14 mouse cellular contexts compared by ENCODE assay signal in genomic region chr9:78212341-78213049, GRCm38 (mm10). TPM values are rescaled to one million over a fixed set of nuclear protein-coding genes. Genes with fewer than 3 reads are reported as not detected.
DNase-seq lines count a peak whose midpoint lies in the region; TF ChIP-seq lines count a peak whose summit lies in the region.
"Had no signal": no experiment of that assay in that cellular context is flagged by ENCODE, and none has a peak within 500 bp of the region (broad histone marks: within the 10 kb centered on the region; RNA-seq: fewer than 3 reads in every experiment).

No protein-coding gene starts in this region.

- TF ChIP-seq CTCF in MEL (IDR thresholded peaks at IDR 0.05 in 2 of 3, conservative IDR thresholded peaks at IDR 0.05 in 1 of 3; ENCODE audit: control insufficient read depth in 1 of 3, insufficient read depth in 1 of 3, low read depth in 2 of 3, low read length in 3 of 3, poor library complexity in 1 of 3, severe bottlenecking in 1 of 3), result no peak

- peaks cover 5 to 11% of the 10 kb centered on the region in 2 experiments for H3K4me1 ChIP-seq in MEL (ENCODE audit: control insufficient read depth in 1 of 2, insufficient read depth in 2 of 2, low read length in 2 of 2)

- H3K79me2 ChIP-seq in MEL (ENCODE audit: control insufficient read depth, insufficient read depth, low read length, poor library complexity), result no peaks in the 10 kb centered on the region

- TF ChIP-seq RAD21 in MEL (IDR thresholded peaks at IDR 0.05; ENCODE audit: low read depth, low read length), result no peak

- H3K9me3 ChIP-seq in MEL (replicated peaks; ENCODE audit: insufficient read depth, low read length), result no peaks in the 10 kb centered on the region
- H3K9me3 ChIP-seq: G1E had no signal

- H3K36me3 ChIP-seq in MEL (ENCODE audit: control insufficient read depth in 1 of 2, insufficient read depth in 2 of 2, low read length in 2 of 2), result peaks cover 0 to 6% of the 10 kb centered on the region in 2 experiments; a peak in 2 of 4 replicates
- H3K36me3 ChIP-seq: G1E had no signal

- no peak overlapping the region for H3K27ac ChIP-seq in MEL (ENCODE audit: control insufficient read depth, low read depth, low read length)

- TF ChIP-seq EP300 in MEL (IDR thresholded peaks at IDR 0.05; ENCODE audit: low read depth in 1 of 2, low read length in 2 of 2), result peak; percentile 61 to 67

- no peak for TF ChIP-seq POLR2A in MEL (IDR thresholded peaks at IDR 0.05; ENCODE audit: control insufficient read depth in 1 of 2, insufficient read depth in 1 of 2, low read depth in 1 of 2, low read length in 2 of 2, poor library complexity in 1 of 2)

- peak overlapping the region; percentile 18 to 20; a peak in 3 of 4 replicates for H3K4me3 ChIP-seq in MEL (ENCODE audit: control insufficient read depth in 1 of 2, insufficient read depth in 1 of 2, low read depth in 2 of 2, low read length in 2 of 2)

- 0 out of 2 replicates have a peak overlapping the region, but pooled peaks have one; percentile 6 for H3K9ac ChIP-seq in MEL (ENCODE audit: control insufficient read depth, low read depth, low read length, poor library complexity, severe bottlenecking)

- no peaks in the 10 kb centered on the region for H3K27me3 ChIP-seq in MEL (ENCODE audit: control insufficient read depth in 1 of 2, insufficient read depth in 2 of 2, low read length in 2 of 2)

- intact Hi-C loops in heart, postnatal 14 days (cut with DNase I), result no loop called here
- intact Hi-C loops in left cerebral cortex, postnatal 4 days (cut with DNase I), result no loop called here

- peak; percentile 67 for DNase-seq in MEL (ENCODE audit: low read depth, low spot score)
- DNase-seq in NIH3T3 (ENCODE audit: low read depth), result peak; percentile 14
- peak; percentile 20 to 37 for DNase-seq in heart, postnatal 14 days
- DNase-seq in lung, postnatal 25 days (ENCODE audit: low spot score), result peak; percentile 87
- no peak for DNase-seq in right cerebral cortex, postnatal 4 days
- no peak for DNase-seq in left cerebral cortex, postnatal 4 days
- no peak for DNase-seq in right cerebral cortex, postnatal 36 days (ENCODE audit: low spot score in 2 of 2)
- DNase-seq in kidney, adult 8-10 months, result no peak
- DNase-seq: cerebellum, postnatal 25 days; gastrocnemius, postnatal 25 days; kidney, adult 2 months had no signal

TF ChIP-seq in MEL, 35 proteins besides CTCF, POLR2A, EP300 and RAD21:
- TF ChIP-seq TCF12 (IDR thresholded peaks at IDR 0.05; ENCODE audit: low read depth, low read length) (0 out of 2 replicates have a peak, but pooled peaks have one; percentile 30), MXI1 (IDR thresholded peaks at IDR 0.05; ENCODE audit: low read depth, low read length) (no peak), MAX (IDR thresholded peaks at IDR 0.05; ENCODE audit: low read length) (no peak), GATA1 (IDR thresholded peaks at IDR 0.05; ENCODE audit: low read depth, low read length) (peak; percentile 57; the same call in 1 of the 2 replicates)

RNA-seq across cellular contexts. Expression of gene Gsta1, which starts 18.0 kb away (rescaled TPM):
- not detected in 2 replicates for total RNA-seq in MEL (2012; rRNA removed)
- polyA plus RNA-seq in MEL (2012; ENCODE audit: insufficient read depth in 1 of 2, insufficient read length in 2 of 2, low read depth in 1 of 2, low replicate concordance in 2 of 2, missing spikeins in 1 of 2), result not detected
- under 1 TPM in 1 of 2 experiments, not detected in 1; 0.55 TPM for total RNA-seq in heart, postnatal 14 days (2021)
- total RNA-seq in left cerebral cortex, postnatal 4 days (2021), result not detected
- total RNA-seq: G1E; gastrocnemius, postnatal 25 days; left cerebral cortex, adult 18-20 months had no signal
- polyA plus RNA-seq: G1E; neural tube, embryonic 11.5 days had no signal

RNA-seq across cellular contexts. Expression of gene Gsta4, which starts 29.9 kb away (rescaled TPM):
- total RNA-seq in MEL (2012; rRNA removed), result 5.0 and 6.4 TPM in 2 replicates
- 1 to 10 TPM in 1 of 2 experiments, not detected in 1; 9.8 TPM for polyA plus RNA-seq in MEL (2012; ENCODE audit: insufficient read depth in 1 of 2, insufficient read length in 2 of 2, low read depth in 1 of 2, low replicate concordance in 2 of 2, missing spikeins in 1 of 2)
- 10 to 100 TPM; 60.1 to 70.6 TPM for total RNA-seq in heart, postnatal 14 days (2021)
- total RNA-seq in left cerebral cortex, postnatal 4 days (2021), result 10 to 100 TPM in 1 of 2 experiments, 1 to 10 TPM in 1; 9.8 to 10.4 TPM

RNA-seq across cellular contexts. Expression of gene Gm3776, which starts 44.4 kb away (rescaled TPM):
- total RNA-seq in MEL (2012; rRNA removed), result not detected in 2 replicates
- not detected for polyA plus RNA-seq in MEL (2012; ENCODE audit: insufficient read depth in 1 of 2, insufficient read length in 2 of 2, low read depth in 1 of 2, low replicate concordance in 2 of 2, missing spikeins in 1 of 2)
- not detected for total RNA-seq in heart, postnatal 14 days (2021)
- total RNA-seq in left cerebral cortex, postnatal 4 days (2021), result not detected
- total RNA-seq: G1E; gastrocnemius, postnatal 25 days; left cerebral cortex, adult 18-20 months had no signal
- polyA plus RNA-seq: G1E; neural tube, embryonic 11.5 days had no signal

Comparison
In these comparisons a context has a peak if more than half of its experiments do, and no peak if none do; other contexts are left out.
1. DNase-seq: peak in MEL (single experiment), NIH3T3 (single experiment), heart, postnatal 14 days (2 of 2) and lung, postnatal 25 days (single experiment); none in right cerebral cortex, postnatal 4 days (single experiment), left cerebral cortex, postnatal 4 days (single experiment), right cerebral cortex, postnatal 36 days (0 of 2) and kidney, adult 8-10 months (0 of 2).